Comparison of ENCODE assay signal across 26 mouse cellular contexts in the genomic region with DNA sequence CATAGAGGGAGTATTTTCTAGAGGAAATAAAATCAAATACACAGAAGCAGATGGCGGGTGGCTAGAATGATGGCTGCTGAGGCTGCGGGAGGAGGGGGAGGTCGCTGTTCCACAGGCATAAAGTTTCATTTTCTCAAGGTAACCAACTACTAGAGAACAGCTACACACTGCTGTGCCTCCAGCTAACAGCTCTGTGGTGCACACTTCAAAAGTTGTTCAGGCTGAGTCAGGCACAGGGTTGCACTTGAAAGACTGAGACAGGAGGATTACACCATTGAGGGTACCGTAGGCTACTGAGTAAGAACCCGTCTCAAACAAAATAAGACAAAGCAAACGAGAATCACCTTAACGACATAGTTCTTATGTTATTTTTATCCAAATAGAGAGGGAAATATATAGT.
"Had no signal": no experiment of that assay in that cellular context is flagged by ENCODE, and none has a peak within 500 bp of the region (broad histone marks: within the 10 kb centered on the region; RNA-seq: fewer than 3 reads in every experiment).

No protein-coding gene starts in this region.

- H3K36me3 ChIP-seq: heart, embryonic 13.5 days; heart, embryonic 15.5 days; hindbrain, embryonic 13.5 days; hindbrain, embryonic 15.5 days; kidney, embryonic 15.5 days; limb, embryonic 10.5 days; limb, embryonic 12.5 days; liver, embryonic 13.5 days; liver, embryonic 15.5 days had no signal

- H3K9me3 ChIP-seq: heart, embryonic 13.5 days; heart, embryonic 15.5 days; hindbrain, embryonic 13.5 days; hindbrain, embryonic 15.5 days; kidney, embryonic 15.5 days; limb, embryonic 10.5 days; limb, embryonic 12.5 days; liver, embryonic 13.5 days; liver, embryonic 15.5 days had no signal

- DNase-seq: gastrocnemius, postnatal 14 days; gastrocnemius, postnatal 36 days; heart, adult 2 months; heart, postnatal 14 days; heart, postnatal 36 days; kidney, adult 11 months; kidney, adult 8-10 months; kidney, postnatal 14 days; kidney, postnatal 36 days; layer of hippocampus, adult 9-11 months; layer of hippocampus, postnatal 36 days; liver; liver, embryonic 13.5 days had no signal

- H3K27me3 ChIP-seq: hindbrain, embryonic 15.5 days; liver, embryonic 15.5 days had no signal

- H3K27ac ChIP-seq: heart, adult 2 months; heart, embryonic 13.5 days; heart, embryonic 15.5 days; hindbrain, embryonic 13.5 days; hindbrain, embryonic 15.5 days; hindbrain, postnatal 0 days; kidney, embryonic 15.5 days; kidney, postnatal 0 days; limb, embryonic 10.5 days; limb, embryonic 12.5 days; liver, embryonic 13.5 days; liver, embryonic 15.5 days had no signal

- H3K4me1 ChIP-seq: hindbrain, embryonic 15.5 days; kidney, embryonic 15.5 days; limb, embryonic 12.5 days; liver, embryonic 13.5 days; liver, embryonic 15.5 days had no signal

- ATAC-seq: hindbrain, postnatal 0 days; intestine, embryonic 16.5 days had no signal

- H3K9ac ChIP-seq: heart, embryonic 13.5 days; heart, embryonic 15.5 days; hindbrain, embryonic 13.5 days; hindbrain, embryonic 15.5 days; kidney, embryonic 15.5 days; limb, embryonic 12.5 days; liver, embryonic 13.5 days; liver, embryonic 15.5 days had no signal

- H3K4me2 ChIP-seq: heart, embryonic 11.5 days; heart, embryonic 13.5 days; heart, embryonic 15.5 days; hindbrain, embryonic 13.5 days; hindbrain, embryonic 15.5 days; kidney, embryonic 15.5 days; limb, embryonic 12.5 days; liver, embryonic 11.5 days; liver, embryonic 13.5 days; liver, embryonic 15.5 days had no signal

- H3K4me3 ChIP-seq: heart, adult 2 months; heart, embryonic 13.5 days; heart, embryonic 15.5 days; hindbrain, embryonic 13.5 days; hindbrain, embryonic 15.5 days; kidney, embryonic 15.5 days; limb, embryonic 10.5 days; limb, embryonic 12.5 days; liver, embryonic 13.5 days; liver, embryonic 15.5 days had no signal
